Mouse (Mus musculus) neural tube, embryonic 11.5 days (tissue): ENCODE data around the gene Ptpdc1. TPM values are rescaled to one million over a fixed set of nuclear protein-coding genes. Genes with fewer than 3 reads are reported as not detected.

Source experiments
- ATAC-seq: fragments of 200-750 bp; cut with Nextera tagmentation; 2 replicates; pipeline ENCODE4 v1.8.0; 2017; ENCODE audit warnings: moderate number of reproducible peaks, mild to moderate bottlenecking, moderate TSS enrichment, moderate library complexity; ENCODE audit not compliant: insufficient read depth, low FRiP score, low TSS enrichment
- DNase-seq: peaks from one replicate; pipeline ENCODE4 v3.0.0-alpha.2; 2015; ENCODE audit warnings: low spot score
- H3K27ac ChIP-seq: fragments of 300-500 bp; sonication (generic); 2 replicates; pipeline ENCODE4 v1.5.1; 2014; ENCODE audit warnings: low read depth, mild to moderate bottlenecking, low read length
- H3K27me3 ChIP-seq: fragments of 300-500 bp; sonication (generic); 2 replicates; pipeline ENCODE4 v1.6.1; 2014; ENCODE audit warnings: mild to moderate bottlenecking, low read length, mixed read lengths; ENCODE audit not compliant: control insufficient read depth, insufficient read depth
- H3K36me3 ChIP-seq: fragments of 300-500 bp; sonication (generic); 2 replicates; pipeline ENCODE4 v1.6.1; 2014; ENCODE audit warnings: mild to moderate bottlenecking, low read length, moderate library complexity, mixed read lengths; ENCODE audit not compliant: control insufficient read depth, insufficient read depth
- H3K4me1 ChIP-seq: fragments of 300-500 bp; sonication (generic); 2 replicates; pipeline ENCODE4 v1.6.1; 2014; ENCODE audit warnings: low read length, mixed read lengths; ENCODE audit not compliant: control insufficient read depth, insufficient read depth
- H3K4me2 ChIP-seq: fragments of 300-500 bp; sonication (generic); 2 replicates; pipeline ENCODE4 v1.6.1; 2014; ENCODE audit warnings: low read depth, mild to moderate bottlenecking, moderate library complexity
- H3K4me3 ChIP-seq: fragments of 300-500 bp; sonication (generic); 2 replicates; pipeline ENCODE4 v1.5.1; 2014; ENCODE audit warnings: low read depth, low read length
- H3K9ac ChIP-seq: fragments of 300-500 bp; sonication (generic); 2 replicates; pipeline ENCODE4 v1.6.1; 2014; ENCODE audit warnings: mild to moderate bottlenecking, low read length
- H3K9me3 ChIP-seq: fragments of 300-500 bp; sonication (generic); 2 replicates; pipeline ENCODE4 v1.6.1; 2016; ENCODE audit warnings: low read length; ENCODE audit not compliant: control insufficient read depth
- WGBS: fragments of 180-500 bp; shearing (Covaris S2); extraction: QIAGEN DNeasy Blood & Tissue Kit; methylation state at CpG from one replicate; pipeline ENCODE4 v1.1.7; 2014; 5-methylcytosine and 5-hydroxymethylcytosine counted together
- polyA plus RNA-seq: library from polyadenylated mRNA; unstranded; fragments of >200 nt; fragmentation: Nextera tagmentation; extraction: Ambion mirVana; gene quantifications from 2 replicates; pipeline ENCODE4 v1.2.1, GENCODE M21; 2014

Gene Ptpdc1
- polyA plus RNA-seq = 14.5 and 15.0 TPM in 2 replicates

DNA sequence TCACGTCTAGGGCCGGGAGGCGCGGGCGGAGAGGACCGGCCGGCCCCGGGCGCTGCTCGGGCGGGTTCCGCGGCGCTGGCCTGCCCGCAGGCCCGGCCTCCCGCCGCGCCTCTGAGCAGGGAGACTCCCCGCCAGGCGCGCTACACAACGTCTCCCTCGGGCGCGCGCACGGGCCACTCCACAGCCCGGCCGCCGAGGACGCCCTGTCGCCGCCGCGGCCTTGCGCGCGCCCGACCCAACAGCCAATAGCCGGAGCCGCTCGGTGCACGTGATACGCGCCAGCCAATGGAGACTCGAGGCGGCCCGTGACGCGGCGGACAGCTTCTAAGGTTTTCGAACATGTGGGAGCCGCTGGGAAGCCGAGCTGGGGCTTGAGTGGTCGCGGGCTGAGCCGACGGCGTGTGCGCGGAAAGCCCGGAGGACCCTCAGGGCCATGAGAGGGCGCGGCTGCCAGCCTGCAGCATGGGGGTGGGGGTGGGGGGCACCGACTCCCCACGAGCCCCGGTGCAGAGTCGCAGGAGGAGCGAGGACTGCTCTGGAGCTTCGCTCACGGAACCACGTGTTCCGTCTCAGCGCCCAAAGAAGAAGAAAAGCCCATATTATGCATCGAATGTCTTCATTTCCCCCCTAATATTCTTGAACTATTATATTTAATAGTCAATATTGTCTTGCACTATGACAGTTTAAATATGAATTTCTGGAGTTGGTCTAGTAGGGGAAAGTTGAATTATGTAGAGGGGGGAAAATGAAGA lies at the start of gene Ptpdc1:
TSS of gene Ptpdc1 (minus strand) at position 232 of the 752 bp plus-strand sequence.
- Histone ChIP-seq H3K9me3 (no peaks in the 10 kb centered on the region), H3K4me3 (peak within 1 kb of the TSS; percentile 62), H3K9ac (peak within 1 kb of the TSS; percentile 89), H3K36me3 (no peaks in the 10 kb centered on the region), H3K4me1 (no peaks in the 10 kb centered on the region), H3K27ac (peak within 1 kb of the TSS; percentile 68), H3K4me2 (peak within 1 kb of the TSS; percentile 66), H3K27me3 (no peaks in the 10 kb centered on the region)
- 4% methylated on average over 64 of the region's 76 CpGs for WGBS
- DNase-seq (peak; percentile 97), ATAC-seq (peak; percentile 100)

DNA sequence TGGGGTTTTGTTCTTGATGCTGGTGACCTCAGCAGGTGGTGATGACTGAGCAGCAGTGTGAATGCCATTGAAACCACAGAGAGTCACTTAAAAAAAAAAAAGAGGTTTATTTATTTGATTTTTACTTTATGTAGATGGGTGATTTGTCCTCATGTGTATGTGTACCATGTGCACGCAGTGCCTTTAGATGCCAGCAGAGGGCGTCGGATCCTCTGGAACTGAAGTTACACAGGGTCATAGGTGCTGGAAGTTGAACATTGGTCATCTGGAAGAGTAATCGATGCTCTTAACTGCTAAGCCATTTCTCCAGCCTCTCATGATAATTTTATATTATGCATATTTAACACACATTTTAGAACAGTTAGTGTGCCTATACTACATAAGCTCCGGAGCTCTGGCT lies 49.1 kb upstream of the Ptpdc1 start:
- Histone ChIP-seq H3K9me3 (peaks cover 3% of the 10 kb centered on the region; the same call in 1 of the 2 replicates), H3K4me2 (no peak overlapping the region), H3K36me3 (no peaks in the 10 kb centered on the region), H3K9ac (no peak overlapping the region), H3K4me3 (no peak overlapping the region), H3K4me1 (no peaks in the 10 kb centered on the region), H3K27ac (no peak overlapping the region), H3K27me3 (peaks cover 40% of the 10 kb centered on the region)
- WGBS = 81% methylated on average over 5 of the region's 5 CpGs
- ATAC-seq = no peak
- no peak for DNase-seq

DNA sequence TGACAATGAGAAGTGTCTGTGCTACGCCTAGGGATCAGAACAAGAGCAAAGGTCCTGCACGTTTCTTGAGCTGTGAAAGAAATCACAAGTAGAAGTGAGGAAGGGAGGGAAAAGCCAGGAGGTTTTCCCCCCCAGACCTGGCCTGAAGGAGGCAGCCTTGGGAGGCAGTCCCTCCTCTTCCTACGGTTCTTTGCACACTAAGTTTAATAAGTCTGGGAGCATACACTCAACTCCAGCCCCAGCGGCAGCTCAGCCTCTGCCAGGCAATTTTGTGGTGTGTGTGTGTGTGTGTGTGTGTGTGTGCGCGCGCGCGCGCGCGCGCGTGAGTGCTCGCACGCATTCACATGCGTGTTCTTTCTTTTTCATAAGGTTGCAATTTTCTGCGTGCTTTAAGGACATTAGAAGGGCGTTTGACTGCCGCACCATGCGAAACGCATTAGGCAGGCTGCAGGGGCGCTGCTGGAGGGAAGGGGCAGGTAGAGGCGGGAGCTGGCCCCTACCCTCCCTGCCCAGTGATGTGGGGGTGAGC lies 46.9 kb upstream of the Ptpdc1 start:
- Histone ChIP-seq H3K9me3 (peaks cover 3% of the 10 kb centered on the region; the same call in 1 of the 2 replicates), H3K9ac (no peak overlapping the region), H3K4me2 (no peak overlapping the region), H3K27ac (no peak overlapping the region), H3K27me3 (peaks cover 62% of the 10 kb centered on the region), H3K4me1 (peaks cover 2% of the 10 kb centered on the region; the same call in 1 of the 2 replicates), H3K36me3 (no peaks in the 10 kb centered on the region), H3K4me3 (no peak overlapping the region)
- under 1% methylated on average over 24 of the region's 24 CpGs for WGBS
- ATAC-seq (no peak), DNase-seq (no peak)

DNA sequence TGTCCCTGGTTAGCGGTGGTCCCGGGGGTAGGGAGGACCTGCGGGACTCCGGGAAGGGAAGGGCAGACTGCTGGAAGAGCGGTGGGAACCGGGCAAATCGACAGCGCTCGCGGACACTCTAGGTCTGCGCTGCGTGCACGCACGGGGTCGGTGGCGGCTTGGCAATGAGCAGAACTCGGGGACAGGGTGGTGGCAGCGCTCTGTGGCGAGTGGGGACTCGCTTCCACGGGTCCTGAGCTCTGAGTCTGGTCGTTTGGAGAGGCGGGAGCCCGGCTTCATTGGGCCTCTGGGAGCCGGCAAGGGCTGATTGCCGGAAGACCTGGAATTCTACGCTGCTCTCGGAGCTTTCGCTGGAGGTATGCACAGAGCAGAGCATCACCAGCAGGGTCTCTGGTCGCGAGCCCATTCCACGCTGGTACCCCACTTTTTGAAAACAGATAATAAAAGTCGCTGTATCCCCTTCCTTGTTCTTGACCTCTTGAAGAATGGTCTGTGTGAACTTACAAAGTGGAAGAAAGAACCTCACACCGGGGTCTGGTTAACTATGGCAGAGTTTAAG lies 43.6 kb upstream of the Ptpdc1 start:
- Histone ChIP-seq H3K27ac (no peak overlapping the region), H3K4me2 (peak overlapping the region; percentile 16; the same call in 1 of the 2 replicates), H3K4me1 (peaks cover 2% of the 10 kb centered on the region; the same call in 1 of the 2 replicates), H3K36me3 (no peaks in the 10 kb centered on the region), H3K9ac (no peak overlapping the region), H3K27me3 (peaks cover 95% of the 10 kb centered on the region), H3K9me3 (no peaks in the 10 kb centered on the region), H3K4me3 (0 out of 2 replicates have a peak overlapping the region, but pooled peaks have one; percentile 2)
- under 1% methylated on average over 34 of the region's 34 CpGs for WGBS
- DNase-seq (peak; percentile 55), ATAC-seq (no peak)

DNA sequence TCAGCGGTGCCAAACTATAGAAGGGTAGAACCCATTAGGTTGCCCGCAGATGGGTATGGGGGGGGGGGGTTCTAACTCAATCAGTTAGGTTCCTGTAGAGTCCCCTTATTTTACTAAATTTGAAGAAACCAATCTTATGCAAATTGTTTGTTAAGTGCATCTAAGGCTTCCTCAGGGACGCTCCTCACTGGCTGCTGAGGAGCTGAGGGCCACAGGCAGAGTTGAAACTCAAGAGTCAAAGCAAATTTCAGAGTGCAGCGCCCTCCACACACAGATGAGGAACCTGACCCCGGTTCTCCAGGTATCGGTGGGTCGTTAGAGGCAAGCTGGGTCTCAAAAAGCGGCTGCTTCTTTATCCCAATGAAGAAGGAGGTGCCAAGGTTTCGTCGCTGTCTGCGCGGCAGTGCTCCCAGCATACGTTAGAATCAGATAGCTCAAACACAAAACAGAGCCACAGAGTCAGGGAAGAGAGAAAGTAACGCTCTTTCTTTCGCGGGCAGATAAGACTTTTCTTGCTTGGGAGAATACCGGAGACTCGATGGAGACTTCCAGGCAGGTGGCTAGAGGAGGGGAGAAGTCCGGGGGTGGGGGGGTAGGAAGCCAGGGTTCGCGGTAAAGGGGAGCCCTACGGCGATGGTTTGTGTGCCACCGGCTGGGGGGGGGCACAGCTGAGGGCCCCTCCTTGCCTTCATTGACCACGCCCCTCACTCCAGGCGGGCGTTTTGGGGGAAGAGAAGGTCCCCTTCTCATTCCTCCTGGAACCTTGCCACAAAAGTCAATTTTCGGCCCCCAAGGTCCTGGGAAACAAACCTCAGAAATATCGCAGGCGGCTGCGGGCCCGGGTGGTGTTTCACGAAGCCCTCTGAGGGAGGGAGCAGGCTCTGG lies 42.9 kb upstream of the Ptpdc1 start:
- Histone ChIP-seq H3K9me3 (no peaks in the 10 kb centered on the region), H3K4me2 (0 out of 2 replicates have a peak overlapping the region, but pooled peaks have one; percentile 16), H3K4me1 (peaks cover 3% of the 10 kb centered on the region), H3K9ac (no peak overlapping the region), H3K27ac (no peak overlapping the region), H3K4me3 (0 out of 2 replicates have a peak overlapping the region, but pooled peaks have one; percentile 2), H3K36me3 (no peaks in the 10 kb centered on the region), H3K27me3 (peaks cover 96% of the 10 kb centered on the region)
- no peak for ATAC-seq
- WGBS = 1% methylated on average over 33 of the region's 33 CpGs
- DNase-seq = peak; percentile 44

DNA sequence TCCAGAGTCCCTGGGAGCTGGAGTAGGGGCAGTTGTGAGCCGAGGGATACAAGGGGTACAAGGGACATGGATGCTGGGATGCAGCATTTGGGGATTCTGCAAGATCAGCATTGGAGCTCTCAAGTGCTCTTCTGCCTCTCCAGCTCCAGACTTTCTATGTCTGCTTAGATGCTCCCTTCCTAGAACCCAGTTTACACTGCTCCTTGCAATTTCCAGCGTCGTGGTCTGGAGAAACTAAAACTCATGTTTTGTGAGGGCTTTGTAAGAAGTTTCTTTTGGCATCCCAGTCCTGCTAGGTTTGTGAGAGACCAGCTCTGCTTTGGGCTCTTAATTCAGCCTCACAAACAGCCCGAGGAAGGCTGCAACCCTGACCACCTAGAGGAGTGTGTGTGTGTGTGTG lies 42.0 kb upstream of the Ptpdc1 start:
- no peak for DNase-seq
- Histone ChIP-seq H3K4me1 (peaks cover 11% of the 10 kb centered on the region), H3K9ac (no peak overlapping the region), H3K4me2 (no peak overlapping the region), H3K27ac (no peak overlapping the region), H3K36me3 (no peaks in the 10 kb centered on the region), H3K27me3 (peaks cover 96% of the 10 kb centered on the region), H3K4me3 (no peak overlapping the region), H3K9me3 (no peaks in the 10 kb centered on the region)
- WGBS = 0% methylated on average over 4 of the region's 4 CpGs
- no peak for ATAC-seq

DNA sequence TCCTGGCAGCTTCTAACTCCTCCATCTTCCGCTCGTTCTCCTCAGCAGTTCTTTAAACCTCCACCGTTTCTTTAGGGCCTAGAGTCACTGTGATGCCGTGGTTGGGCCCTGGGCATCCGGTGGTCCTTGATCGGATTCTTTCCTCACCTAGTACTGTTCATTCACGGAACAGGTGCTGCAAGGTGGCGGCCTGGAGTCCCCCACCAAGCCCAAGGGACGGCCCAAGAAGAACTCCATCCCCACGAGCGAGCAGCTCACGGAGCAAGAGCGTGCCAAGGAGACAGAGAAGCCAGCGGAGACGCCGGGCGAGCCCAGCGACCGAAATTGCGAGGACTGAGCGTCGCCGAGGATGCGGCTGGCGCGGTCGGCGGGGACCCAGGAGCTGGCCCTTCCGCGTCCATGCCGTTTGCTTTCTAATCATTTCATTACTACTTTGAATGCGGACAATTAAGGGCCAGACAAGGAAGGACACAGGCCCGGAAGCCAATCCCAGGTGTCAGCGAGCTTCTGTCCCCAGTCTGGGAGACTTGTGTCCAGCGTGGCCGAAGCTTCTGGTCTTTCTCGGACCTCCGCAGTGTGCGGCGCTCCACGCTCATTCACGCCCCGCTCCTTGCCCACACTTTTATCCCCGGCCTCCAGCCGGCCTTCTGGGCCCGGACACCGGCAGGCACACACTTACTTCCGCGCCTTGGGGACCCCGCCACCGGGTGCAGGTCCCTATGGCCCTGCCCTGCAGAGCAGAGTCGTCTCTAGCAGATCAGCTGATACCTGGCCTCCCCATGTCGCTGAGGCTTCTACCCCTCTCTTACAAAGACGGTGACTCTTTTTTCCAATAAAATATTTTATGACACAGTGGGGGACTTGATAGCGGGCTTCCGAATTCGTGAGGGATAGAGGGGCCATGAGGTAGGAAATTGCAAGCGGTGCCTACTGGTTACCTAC lies 40.5 kb upstream of the Ptpdc1 start:
- no peak overlapping the region for H3K27ac ChIP-seq
- ATAC-seq (no peak), DNase-seq (peak; percentile 46)
- 1% methylated on average over 58 of the region's 58 CpGs for WGBS
- no peaks in the 10 kb centered on the region for H3K36me3 ChIP-seq
- H3K27me3 ChIP-seq = peaks cover 99% of the 10 kb centered on the region
- H3K4me1 ChIP-seq = peaks cover 11% of the 10 kb centered on the region
- H3K4me3 ChIP-seq = no peak overlapping the region
- no peak overlapping the region for H3K9ac ChIP-seq
- H3K9me3 ChIP-seq = no peaks in the 10 kb centered on the region
- H3K4me2 ChIP-seq = no peak overlapping the region
